Mouse (Mus musculus) lung, postnatal 36 days (tissue): ENCODE data around the gene Grid2.

Experiments
- DNase-seq: peaks from one replicate; pipeline ENCODE4 v3.0.0; 2022; ENCODE audit warnings: mixed read lengths

Gene Grid2

DNA sequence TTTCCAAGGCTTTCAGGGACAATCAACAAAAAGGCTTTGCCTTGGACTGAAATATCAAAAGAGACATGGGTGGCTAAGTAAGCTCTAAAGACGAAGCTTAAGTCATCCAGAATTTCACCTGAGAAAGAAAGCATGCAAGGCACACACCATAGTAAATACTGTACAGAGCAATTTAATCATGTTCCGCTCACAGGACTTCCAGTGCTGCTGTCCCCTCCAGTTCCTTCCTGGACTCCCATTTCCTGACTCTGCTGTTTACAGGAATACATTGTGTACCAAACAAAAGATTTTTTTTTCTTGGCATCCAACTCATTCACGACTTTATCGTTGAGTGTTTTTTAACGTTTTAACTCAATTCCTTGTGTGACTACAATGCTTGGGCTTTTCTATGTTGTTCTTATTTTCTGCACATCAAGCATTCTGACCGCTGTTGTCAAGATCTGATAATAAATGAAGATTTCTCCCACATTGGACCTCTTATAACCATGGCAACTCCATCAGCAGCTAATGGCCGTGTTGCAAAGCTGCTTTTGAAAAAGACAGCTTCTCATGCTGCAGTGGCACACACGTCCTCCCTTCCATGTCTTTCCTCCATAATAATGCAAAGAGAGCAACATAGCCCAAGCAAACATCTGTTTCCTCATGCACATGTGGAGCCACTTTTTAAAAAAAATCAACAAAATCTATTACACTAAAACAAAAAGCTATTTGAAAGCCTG, 1361.9 kb downstream of the Grid2 start:
- DNase-seq: peak; percentile 3

DNA sequence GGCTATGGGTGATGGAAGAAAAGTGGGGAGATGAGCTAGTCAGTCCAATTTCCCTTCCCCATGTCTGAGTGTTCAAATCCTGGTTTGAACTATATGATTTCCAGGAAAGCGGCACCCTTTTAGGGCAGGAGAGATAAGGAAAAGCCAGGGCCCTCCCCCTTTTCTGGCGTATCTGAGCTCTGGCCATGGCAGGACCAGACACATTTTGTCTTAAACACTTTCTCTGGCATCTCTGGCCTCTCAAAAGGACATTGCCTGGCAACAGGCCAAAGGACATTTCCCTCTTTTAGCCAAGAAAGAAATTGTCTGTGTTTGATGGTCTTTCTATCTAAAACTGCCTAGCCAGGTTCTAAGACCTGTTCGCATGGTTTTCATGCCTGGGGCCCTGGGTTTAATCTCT, 1367.7 kb downstream of the Grid2 start:
- peak; percentile 20 for DNase-seq

GRCm38 (mm10) chr6:64647661-64648060, 1392.0 kb downstream of the Grid2 start:
- DNase-seq: no peak

DNA sequence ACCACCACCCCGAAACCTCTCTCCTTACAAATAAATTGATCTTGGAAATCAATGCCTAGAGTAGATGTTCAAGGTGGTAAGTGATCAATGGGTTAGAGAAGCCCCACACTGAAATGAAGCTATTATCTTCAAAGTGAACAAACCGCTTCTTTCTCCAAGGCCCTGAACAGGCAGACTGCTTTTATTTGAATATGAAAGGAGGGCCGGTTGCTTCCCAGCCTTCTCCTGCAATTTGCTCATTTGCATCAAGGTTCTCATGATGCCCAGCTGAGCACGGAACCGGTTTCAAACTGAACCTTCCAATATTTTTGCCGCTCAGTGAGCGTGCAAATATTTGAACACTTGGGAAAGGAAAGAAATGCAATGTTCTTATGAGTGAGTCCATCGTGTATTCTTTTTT, 1392.5 kb downstream of the Grid2 start:
- DNase-seq: no peak

DNA sequence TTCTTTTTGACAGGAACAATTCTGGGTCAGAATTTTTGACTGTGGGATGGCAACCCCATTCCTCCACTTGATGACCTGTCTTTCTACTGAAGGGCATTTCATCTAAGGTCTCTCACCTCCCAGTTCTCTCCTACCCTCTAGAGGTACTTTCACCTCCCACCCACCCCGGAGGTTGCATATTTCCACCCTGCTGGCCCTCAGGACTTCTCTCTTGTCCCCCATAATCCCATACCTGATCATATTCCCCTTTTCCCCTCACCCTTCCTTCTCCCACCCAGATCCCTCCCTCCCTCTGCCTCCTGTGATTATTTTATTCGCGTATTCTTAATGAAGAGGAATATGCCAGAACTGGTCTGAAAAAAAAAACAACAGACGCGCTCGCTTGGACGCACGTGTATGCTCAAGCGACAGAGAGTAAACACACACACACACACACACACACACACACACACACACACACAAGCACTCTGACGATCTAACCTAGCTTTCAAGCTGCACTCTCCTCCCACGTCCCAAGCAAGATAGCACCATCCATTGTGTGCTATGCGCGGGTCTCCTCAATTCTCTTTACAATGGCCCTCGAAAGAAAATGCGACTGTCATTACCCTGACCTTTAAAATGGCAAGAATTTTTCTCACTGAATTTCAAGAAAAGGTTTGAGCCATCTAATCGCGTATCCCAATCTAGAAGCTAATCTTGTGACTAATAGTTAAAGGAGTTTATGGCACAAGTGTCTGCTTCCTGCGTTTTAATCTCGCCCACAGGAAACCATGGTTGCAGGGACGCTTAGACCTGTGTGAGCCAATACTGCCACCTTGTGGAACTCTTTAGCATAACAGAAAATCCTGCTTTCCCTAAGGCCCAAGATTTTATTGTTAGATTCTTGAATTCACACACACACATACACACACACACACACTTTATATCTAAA, 1393.9 kb downstream of the Grid2 start:
- peak; percentile 79 for DNase-seq

DNA sequence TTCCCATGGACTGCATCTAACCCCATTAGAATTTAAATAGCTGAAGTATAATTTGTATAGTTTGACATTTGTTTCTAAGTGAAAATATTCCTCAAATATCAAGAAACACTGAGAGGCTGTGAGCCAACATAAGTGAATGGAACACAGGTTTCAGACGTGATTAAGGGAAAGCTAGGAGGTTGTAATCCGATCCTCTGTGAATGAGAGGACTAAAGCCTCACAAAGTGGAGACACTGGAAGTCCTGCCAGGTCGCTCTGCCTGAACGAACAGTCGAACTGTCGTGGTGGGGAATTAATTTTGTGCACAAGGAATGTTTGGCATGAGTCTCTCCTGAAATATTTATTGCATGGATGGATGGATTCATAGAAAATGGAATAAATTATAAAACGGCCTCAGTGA, 1395.1 kb downstream of the Grid2 start:
- DNase-seq: no peak

DNA sequence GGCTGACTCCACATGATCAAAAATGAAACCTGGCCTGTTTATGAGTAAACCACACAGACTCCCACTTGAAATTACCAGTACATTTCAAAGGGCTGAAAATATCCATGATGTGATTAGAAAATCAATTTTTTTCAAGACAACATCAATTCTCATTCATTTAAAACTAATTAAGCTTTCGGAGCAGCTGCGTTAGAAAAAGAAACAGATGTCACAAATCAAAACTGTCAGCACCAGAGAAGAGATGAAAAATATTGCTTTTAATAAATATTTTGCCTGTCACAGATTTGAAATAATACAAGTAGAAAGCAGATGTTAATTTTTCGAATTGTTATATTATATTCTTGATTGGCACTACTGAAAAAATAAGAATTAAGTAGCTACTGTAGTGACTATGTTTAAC, 1415.3 kb downstream of the Grid2 start:
- DNase-seq: no peak

- no peak for DNase-seq
These were observed 1423.1 kb downstream of the Grid2 start for GRCm38 (mm10) chr6:64678815-64679214.

- DNase-seq: peak; percentile 30
These were observed 1428.3 kb downstream of the Grid2 start for GRCm38 (mm10) chr6:64683974-64684373.

DNA sequence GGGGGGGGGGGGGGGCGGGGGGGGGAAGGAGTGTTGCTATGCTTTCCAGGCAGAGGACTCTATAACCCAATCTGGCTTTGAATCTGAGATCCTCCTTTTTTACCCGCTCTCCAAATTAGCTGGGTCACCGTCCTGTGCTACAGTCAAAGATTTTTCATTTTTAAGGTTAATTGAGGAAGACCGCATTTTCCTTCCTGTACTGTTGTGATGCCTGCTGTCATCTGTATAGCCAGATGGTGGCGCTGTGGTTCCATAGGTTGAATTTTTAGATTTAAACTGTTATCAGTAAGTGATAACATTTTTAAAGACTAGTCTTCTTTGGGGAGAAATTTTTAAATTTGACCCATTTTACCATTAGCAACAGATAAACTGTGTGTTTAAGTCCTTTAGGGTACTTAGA, 1429.3 kb downstream of the Grid2 start:
- DNase-seq: peak; percentile 22

DNA sequence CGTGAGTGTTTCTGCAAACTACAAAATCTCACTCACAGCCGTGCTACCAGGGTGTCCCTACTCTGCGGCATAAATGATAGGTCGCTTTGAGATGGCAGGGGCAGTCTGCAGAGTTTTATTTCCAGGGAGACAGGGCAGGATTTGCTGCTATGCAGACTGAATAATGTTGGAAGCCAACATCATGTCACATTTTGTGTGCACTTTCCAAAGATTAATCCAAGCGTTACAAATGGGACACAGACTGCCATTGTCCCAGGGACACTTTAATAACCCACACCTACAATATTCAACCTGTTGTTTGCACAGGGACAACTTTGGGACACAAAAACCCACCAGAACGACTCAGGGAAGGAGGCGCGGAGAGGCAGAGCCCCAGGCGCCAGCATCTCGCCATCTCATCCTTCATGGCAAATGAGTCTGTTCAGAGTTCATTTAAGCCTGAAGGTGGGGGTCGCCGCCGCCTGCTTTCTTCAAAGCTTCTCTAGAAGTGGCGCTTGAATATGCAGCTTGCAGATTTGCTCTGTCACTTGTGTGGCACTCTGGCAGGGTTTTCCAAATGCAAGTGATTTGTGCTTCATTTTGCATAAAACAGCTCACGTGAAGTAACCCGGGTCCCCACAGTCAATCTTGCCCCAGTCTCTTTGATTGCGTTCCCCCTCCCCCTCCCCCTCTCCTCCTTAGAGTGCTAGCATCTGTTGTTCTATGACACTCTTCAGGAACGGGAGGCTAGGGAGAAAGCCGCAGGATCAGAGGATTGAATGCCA, 1432.7 kb downstream of the Grid2 start:
- no peak for DNase-seq

GRCm38 (mm10) chr6:64694688-64695087, 1439.0 kb downstream of the Grid2 start:
- DNase-seq: no peak

DNA sequence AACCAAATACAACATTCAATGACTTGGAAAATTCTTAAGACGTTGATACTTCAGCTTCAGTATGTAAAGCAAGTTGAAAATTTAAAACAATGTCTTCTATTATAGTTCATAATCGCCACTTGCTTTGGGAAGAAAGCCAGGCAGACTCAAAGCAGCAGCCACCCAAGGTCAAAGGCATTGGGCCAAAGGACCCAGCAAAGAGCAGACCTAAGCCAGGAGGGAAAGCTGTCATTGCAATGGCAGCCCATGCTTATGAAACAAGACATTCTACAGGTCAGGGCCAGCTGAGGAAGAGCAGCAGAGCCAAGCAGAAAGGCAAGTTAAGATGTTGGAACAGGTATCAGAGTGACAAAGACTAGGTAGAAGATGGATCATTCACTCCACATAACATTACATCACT, 1448.0 kb downstream of the Grid2 start:
- DNase-seq: no peak

- DNase-seq: peak; percentile 66
These were observed 1472.2 kb downstream of the Grid2 start for GRCm38 (mm10) chr6:64727751-64728403.

DNA sequence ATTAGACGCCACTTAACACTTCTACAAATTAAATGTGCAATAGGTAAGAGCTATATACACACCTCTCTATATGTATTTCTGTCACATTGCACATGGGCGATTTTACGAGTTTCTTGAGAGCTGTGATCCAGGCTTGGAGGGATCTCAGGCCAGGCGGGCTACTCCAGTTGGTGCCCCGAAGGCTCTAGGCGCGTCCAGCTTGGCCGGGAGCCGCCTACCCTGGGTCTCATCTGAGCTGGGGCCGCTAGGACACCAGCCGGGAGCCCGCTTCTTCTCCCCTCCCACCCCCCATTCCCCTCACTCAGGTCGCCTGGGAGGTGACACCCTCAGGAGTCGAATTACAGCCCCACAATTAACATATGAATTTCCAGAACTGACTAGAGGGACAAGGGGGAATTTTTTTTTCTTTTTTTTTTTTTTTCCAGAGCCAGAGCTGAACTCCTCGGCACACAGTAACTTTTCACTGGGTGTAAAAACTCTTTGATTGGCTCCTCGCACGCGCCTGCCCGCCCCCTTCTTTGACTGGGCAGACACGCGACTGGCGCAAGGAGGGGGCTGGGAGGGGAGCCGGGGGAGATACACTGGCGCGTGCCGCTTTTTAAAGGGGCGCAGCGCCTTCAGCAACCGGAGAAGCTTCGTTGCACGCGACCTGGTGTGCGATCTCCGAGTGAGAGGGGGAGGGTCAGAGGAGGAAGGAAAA, 1473.0 kb downstream of the Grid2 start, which contains the start of gene Atoh1:
Atoh1 (plus strand) TSS at position 627 of the 700 bp plus-strand sequence.
- DNase-seq: peak; percentile 30

DNA sequence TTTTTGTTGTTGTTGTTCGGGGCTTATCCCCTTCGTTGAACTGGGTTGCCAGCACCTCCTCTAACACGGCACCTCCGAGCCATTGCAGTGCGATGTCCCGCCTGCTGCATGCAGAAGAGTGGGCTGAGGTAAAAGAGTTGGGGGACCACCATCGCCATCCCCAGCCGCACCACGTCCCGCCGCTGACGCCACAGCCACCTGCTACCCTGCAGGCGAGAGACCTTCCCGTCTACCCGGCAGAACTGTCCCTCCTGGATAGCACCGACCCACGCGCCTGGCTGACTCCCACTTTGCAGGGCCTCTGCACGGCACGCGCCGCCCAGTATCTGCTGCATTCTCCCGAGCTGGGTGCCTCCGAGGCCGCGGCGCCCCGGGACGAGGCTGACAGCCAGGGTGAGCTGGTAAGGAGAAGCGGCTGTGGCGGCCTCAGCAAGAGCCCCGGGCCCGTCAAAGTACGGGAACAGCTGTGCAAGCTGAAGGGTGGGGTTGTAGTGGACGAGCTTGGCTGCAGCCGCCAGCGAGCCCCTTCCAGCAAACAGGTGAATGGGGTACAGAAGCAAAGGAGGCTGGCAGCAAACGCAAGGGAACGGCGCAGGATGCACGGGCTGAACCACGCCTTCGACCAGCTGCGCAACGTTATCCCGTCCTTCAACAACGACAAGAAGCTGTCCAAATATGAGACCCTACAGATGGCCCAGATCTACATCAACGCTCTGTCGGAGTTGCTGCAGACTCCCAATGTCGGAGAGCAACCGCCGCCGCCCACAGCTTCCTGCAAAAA, 1473.7 kb downstream of the Grid2 start:
- peak; percentile 2 for DNase-seq

DNA sequence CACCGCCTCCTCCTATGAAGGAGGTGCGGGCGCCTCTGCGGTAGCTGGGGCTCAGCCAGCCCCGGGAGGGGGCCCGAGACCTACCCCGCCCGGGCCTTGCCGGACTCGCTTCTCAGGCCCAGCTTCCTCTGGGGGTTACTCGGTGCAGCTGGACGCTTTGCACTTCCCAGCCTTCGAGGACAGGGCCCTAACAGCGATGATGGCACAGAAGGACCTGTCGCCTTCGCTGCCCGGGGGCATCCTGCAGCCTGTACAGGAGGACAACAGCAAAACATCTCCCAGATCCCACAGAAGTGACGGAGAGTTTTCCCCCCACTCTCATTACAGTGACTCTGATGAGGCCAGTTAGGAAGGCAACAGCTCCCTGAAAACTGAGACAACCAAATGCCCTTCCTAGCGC, 1474.4 kb downstream of the Grid2 start:
- DNase-seq: no peak

GRCm38 (mm10) chr6:64730506-64731020, 1474.9 kb downstream of the Grid2 start:
- no peak for DNase-seq

- no peak for DNase-seq
These were observed 1475.5 kb downstream of the Grid2 start for GRCm38 (mm10) chr6:64731126-64731525.

DNA sequence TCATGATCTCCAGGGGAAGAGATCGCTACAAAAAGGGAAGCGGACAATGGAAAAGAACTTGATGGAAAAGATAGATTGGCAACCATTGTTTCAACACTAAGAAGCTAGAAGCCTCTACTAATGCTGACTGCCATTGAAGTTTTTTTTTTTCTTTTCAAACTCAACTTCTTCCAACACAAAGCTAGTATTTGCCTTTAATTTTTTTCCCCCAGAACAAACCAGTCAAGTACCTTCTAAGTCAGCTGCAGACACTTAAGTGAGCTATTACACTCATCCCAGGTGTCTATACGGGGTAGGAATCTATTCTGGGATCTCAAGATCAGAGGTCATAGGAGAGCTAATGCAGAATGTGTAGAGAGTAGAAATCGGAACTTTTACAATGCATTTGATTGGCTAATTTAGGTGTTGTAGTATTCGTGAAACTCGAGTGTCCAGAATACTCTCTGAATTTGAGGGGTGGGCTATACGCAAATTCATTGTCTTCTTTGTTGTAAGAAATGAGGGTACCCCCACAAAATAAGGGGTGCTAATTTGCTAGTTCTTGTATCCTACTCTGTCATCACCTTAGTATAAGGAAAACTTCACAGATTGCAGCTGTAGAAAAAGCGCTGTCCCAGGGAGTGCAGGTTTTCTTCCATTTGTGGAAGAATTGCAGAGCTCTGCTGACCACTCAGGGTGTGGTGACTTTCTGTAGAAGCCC, 1476.1 kb downstream of the Grid2 start:
- no peak for DNase-seq
